Mouse (Mus musculus) frontal cortex, postnatal 14 days (tissue): ENCODE results near the gene Gm13871.
"Not testable (repeated sequence)": the region's sequence is repeated elsewhere in the genome, so short reads cannot be mapped to it uniquely, and the experiment has no call there.

Experiments used
- DNase-seq, 2 experiments: peaks; one replicate each; pipeline ENCODE4 v3.0.0; 2022; ENCODE audit warnings: low spot score in 2 of 2

The Gm13871 gene

GRCm38 (mm10) chr4:73905853-73906252 is at the start of gene Gm13871:
Gene Gm13871, minus strand, starts transcription at chr4:73905953.
- DNase-seq, result not testable (repeated sequence)

- no peak for DNase-seq
Observed at GRCm38 (mm10) chr4:73950375-73950896, 44.7 kb upstream of the Gm13871 start, which contains the start of gene 2310002L09Rik. Gene 2310002L09Rik, minus strand, starts transcription at chr4:73950846.

GRCm38 (mm10) chr4:73920660-73921059 is 14.9 kb upstream of the Gm13871 start, which contains the start of gene Gm11756:
Gene Gm11756, minus strand, starts transcription at chr4:73920760.
- DNase-seq, result not testable (repeated sequence)

- not testable (repeated sequence) for DNase-seq
Observed at GRCm38 (mm10) chr4:73891012-73891411, 14.7 kb downstream of the Gm13871 start, which contains the start of gene Gm11757. Gene Gm11757, minus strand, starts transcription at chr4:73891112.

- not testable (repeated sequence) for DNase-seq
Observed at GRCm38 (mm10) chr4:73876166-73876565, 29.6 kb downstream of the Gm13871 start, which contains the start of gene Gm11758. Gene Gm11758, minus strand, starts transcription at chr4:73876266.
